13 mouse cellular contexts compared by ENCODE assay signal in genomic region chrX:157377456-157377855, GRCm38 (mm10).
"Had no signal": no experiment of that assay in that cellular context is flagged by ENCODE, and none has a peak within 500 bp of the region (broad histone marks: within the 10 kb centered on the region; RNA-seq: fewer than 3 reads in every experiment).

No protein-coding gene starts in this region.

- DNase-seq: cerebellum, adult 9-11 months; cerebellum, postnatal 25 days; cerebellum, postnatal 36 days; embryo, embryonic 11 days; forebrain, postnatal 0 days; gastrocnemius, adult 2 months; gastrocnemius, postnatal 10 days; gastrocnemius, postnatal 14 days; gastrocnemius, postnatal 25 days; gastrocnemius, postnatal 36 days; heart, adult 11 months; heart, adult 18-20 months; heart, adult 2 months had no signal
